Mouse (Mus musculus): ENCODE measurements at regions not wholly inside any gene's neighbourhood (a gene's known extent, or its start where the extent isn't known, plus 50 kb on each side); places are given as distances from the start of the nearest gene placed in this dataset.

DNA sequence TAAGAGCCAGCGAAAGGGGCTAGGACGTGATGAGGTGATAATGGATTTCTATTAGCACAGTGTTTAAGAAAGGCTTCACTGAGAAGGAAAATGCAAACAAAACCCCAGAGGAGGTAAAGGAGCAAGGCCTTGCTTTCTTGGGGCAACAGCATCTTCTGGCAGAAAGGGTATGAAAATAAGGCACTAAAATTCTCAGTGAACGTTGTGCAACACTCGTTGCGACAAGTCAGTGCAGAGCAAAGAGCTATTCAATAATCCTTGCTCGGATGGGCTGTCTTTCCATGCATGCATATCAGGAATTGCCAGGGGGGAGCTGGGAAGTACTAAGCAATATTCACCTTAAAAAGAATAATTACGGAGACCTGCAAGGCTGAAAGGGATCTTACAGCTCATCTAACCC is 479.6 kb upstream of the 4930412O13Rik start:
- TF ChIP-seq CTCF (IDR thresholded peaks at IDR 0.05; ENCODE audit: control insufficient read depth, insufficient read depth, insufficient read length) (no peak), MAX (IDR thresholded peaks at IDR 0.05) (no peak), MYOG (IDR thresholded peaks at IDR 0.05; ENCODE audit: control insufficient read depth, extremely low read depth, insufficient read length) (no peak), USF1 (IDR thresholded peaks at IDR 0.05; ENCODE audit: low read depth) (no peak), MYOD1 (IDR thresholded peaks at IDR 0.05; ENCODE audit: control insufficient read depth, insufficient read length, low read depth) (no peak)

Measured in C2C12 (cell line).